Mouse (Mus musculus): ENCODE data around the gene Kiz. TPM values are rescaled to one million over a fixed set of nuclear protein-coding genes. Genes with fewer than 3 reads are reported as not detected.

Kiz gene
- polyA plus RNA-seq, 1 experiment, result 17.9 TPM

DNA sequence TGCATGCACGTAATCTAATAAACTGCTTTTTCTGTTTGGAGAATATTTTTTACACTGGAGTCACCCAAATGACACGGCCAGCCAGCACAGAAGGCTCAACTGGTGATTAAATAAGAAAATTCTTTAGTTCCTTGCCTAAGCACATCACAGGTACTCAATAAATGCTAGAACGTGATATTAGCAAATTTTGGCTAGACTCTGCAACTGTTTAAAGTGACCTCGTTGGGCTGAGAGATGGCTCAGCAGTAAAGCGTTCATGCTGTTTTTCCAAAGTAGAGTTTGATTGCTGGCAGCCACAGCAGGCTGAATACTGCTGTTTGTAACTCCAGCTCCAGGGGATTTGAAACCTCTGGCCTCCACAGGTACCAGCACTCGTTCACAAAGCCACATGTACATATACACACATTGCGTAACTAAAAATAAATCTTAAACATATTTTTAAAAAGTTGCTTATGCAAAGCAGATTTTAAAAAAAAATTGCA is 156.5 kb downstream of the Kiz start:
- H3K27ac ChIP-seq (ENCODE audit: insufficient read depth, low read length), result peak overlapping the region; percentile 99
- peak overlapping the region; percentile 85 for H3K4me3 ChIP-seq (ENCODE audit: low read depth, low read length)
- H3K36me3 ChIP-seq (ENCODE audit: control insufficient read depth, insufficient read depth, low read length, poor library complexity, severe bottlenecking), result no peaks in the 10 kb centered on the region; the same call in 1 of the 2 replicates
- H3K4me1 ChIP-seq (ENCODE audit: control insufficient read depth, insufficient read depth, low read length), result peaks cover 2% of the 10 kb centered on the region
- peaks cover 10% of the 10 kb centered on the region for H3K9me3 ChIP-seq (replicated peaks; ENCODE audit: control insufficient read depth, insufficient read depth, low read length, poor library complexity, severe bottlenecking)
- no peak for TF ChIP-seq EP300 (IDR thresholded peaks at IDR 0.05; ENCODE audit: insufficient read depth, low read depth, low read length)
- no peak for TF ChIP-seq CTCF (IDR thresholded peaks at IDR 0.05; ENCODE audit: low read depth, low read length)
- TF ChIP-seq POLR2A (IDR thresholded peaks at IDR 0.05; ENCODE audit: insufficient read depth, low read length), result no peak
- H3K27me3 ChIP-seq (ENCODE audit: control insufficient read depth, insufficient read depth, low read length, poor library complexity, severe bottlenecking), result no peaks in the 10 kb centered on the region
- H3K9ac ChIP-seq (ENCODE audit: low read depth, poor library complexity, severe bottlenecking), result peak overlapping the region; percentile 57

DNA sequence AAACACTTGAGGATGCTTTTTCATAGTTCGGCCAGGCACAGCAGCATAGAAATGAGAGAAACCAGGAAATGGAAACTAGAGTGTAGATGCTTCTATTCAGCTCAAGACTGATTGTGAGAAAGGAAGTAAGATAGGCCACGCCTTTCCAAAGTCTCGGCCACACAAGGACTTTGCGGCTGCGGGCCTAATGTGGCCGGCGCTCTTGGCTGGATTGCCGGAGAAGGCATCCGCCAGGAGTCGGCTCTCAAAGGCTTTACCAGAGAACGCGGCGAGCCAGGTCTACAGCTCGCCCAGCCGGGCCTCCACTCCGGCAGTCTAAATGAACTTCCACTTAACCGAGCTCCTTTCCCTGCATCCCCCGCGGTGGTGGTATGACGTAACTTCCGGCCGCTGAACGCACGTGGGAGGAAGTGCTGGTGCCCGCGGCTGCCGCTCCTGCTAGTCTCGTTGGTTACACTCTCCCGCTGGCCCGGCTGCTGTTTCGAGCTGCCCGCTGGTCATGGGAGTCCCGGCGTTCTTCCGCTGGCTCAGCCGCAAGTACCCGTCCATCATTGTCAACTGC is 157.0 kb downstream of the Kiz start, which contains the start of gene Xrn2:
Xrn2 (plus strand) TSS at position 374 of the 562 bp plus-strand sequence.
- Histone ChIP-seq H3K4me1 (ENCODE audit: control insufficient read depth, insufficient read depth, low read length) (peaks cover 2% of the 10 kb centered on the region), H3K9me3 (replicated peaks; ENCODE audit: control insufficient read depth, insufficient read depth, low read length, poor library complexity, severe bottlenecking) (peaks cover 8% of the 10 kb centered on the region), H3K27ac (ENCODE audit: insufficient read depth, low read length) (peak within 1 kb of the TSS; percentile 99), H3K27me3 (ENCODE audit: control insufficient read depth, insufficient read depth, low read length, poor library complexity, severe bottlenecking) (no peaks in the 10 kb centered on the region), H3K9ac (ENCODE audit: low read depth, poor library complexity, severe bottlenecking) (peak within 1 kb of the TSS; percentile 57), H3K36me3 (ENCODE audit: control insufficient read depth, insufficient read depth, low read length, poor library complexity, severe bottlenecking) (no peaks in the 10 kb centered on the region; the same call in 1 of the 2 replicates), H3K4me3 (ENCODE audit: low read depth, low read length) (peak within 1 kb of the TSS; percentile 85)
- TF ChIP-seq POLR2A (IDR thresholded peaks at IDR 0.05; ENCODE audit: insufficient read depth, low read length) (peak; percentile 81), CTCF (IDR thresholded peaks at IDR 0.05; ENCODE audit: low read depth, low read length) (no peak), EP300 (IDR thresholded peaks at IDR 0.05; ENCODE audit: insufficient read depth, low read depth, low read length) (peak; percentile 69; the same call in 1 of the 2 replicates)

DNA sequence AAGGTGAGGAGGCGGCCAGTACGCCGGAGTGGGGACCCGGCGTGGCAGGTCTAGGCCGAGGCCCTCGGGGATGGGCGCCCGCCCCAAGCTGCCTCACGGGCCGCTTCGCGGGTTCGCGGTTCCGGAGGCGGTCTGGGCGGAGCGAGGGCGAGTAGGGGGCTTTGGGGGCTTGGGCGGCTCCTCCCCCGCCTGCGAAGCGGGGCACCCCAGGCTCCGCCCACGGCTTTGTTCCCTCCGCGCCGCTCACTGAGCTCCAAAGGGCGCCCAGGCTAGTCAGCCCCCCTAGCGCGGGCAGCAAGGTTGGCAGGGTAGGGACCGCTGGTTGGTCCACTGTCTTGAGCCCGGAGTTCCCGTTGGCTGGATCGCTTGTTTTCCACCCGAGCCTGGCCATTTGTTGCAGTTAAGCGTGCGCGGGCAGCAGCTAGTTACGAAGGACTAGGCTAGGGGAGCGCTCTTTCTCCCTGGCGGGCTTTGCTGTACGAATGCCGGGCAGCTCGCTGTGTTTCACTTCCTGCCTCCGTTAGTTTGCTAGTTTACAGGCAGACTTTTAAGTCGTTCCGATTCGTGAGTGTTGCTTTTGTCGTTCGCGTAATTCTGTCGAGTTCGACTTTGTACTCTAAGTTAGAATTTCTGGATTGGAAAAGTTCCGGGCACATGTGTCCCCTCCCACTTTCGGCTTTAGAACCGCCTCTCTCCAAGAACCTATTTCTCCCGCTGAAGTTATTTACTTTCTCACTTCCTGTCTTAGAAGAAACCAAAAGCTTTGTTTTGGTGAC is 157.7 kb downstream of the Kiz start:
- TF ChIP-seq CTCF (IDR thresholded peaks at IDR 0.05; ENCODE audit: low read depth, low read length), result no peak
- no peak for TF ChIP-seq EP300 (IDR thresholded peaks at IDR 0.05; ENCODE audit: insufficient read depth, low read depth, low read length)
- TF ChIP-seq POLR2A (IDR thresholded peaks at IDR 0.05; ENCODE audit: insufficient read depth, low read length), result peak; percentile 53
- Histone ChIP-seq H3K27ac (ENCODE audit: insufficient read depth, low read length) (peak overlapping the region; percentile 95), H3K36me3 (ENCODE audit: control insufficient read depth, insufficient read depth, low read length, poor library complexity, severe bottlenecking) (no peaks in the 10 kb centered on the region; the same call in 1 of the 2 replicates), H3K4me1 (ENCODE audit: control insufficient read depth, insufficient read depth, low read length) (peaks cover 2% of the 10 kb centered on the region), H3K4me3 (ENCODE audit: low read depth, low read length) (peak overlapping the region; percentile 85), H3K9ac (ENCODE audit: low read depth, poor library complexity, severe bottlenecking) (peak overlapping the region; percentile 57), H3K27me3 (ENCODE audit: control insufficient read depth, insufficient read depth, low read length, poor library complexity, severe bottlenecking) (no peaks in the 10 kb centered on the region), H3K9me3 (replicated peaks; ENCODE audit: control insufficient read depth, insufficient read depth, low read length, poor library complexity, severe bottlenecking) (peaks cover 8% of the 10 kb centered on the region)

DNA sequence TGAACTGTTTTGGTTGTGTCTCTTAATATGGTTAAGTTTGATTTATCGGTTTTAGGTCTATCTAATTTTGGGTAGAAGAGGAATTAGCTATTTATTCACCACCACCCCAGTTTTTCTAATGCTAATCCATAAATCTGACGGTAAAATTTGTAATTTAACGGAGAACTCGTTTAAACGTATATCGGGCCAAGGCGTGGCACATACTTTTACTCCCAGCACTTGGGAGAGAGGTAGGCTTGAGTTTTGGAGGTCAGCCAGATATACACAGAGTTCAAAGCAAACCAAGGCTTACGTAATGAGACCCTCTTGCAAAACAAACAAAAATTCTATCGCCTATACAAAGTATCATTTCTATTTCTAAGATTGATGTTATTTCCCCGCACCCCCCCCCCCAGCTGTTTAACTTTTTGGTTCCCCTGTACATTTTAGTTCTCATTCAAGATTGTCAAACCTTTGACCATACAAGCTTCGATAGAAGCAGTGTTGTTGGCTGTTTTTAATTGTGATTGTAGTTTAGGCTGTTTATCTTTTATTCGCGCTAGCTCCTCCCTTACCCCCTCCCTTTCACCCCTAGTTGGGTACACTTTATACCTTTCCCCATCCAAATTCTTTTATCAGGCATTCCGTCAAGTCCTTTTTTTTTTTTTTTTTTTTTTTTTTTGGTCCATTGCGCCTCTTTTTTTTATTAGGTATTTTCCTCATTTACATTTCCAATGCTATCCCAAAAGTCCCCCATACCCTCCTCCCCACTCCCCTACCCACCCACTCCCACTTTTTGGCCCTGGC is 158.6 kb downstream of the Kiz start:
- peak overlapping the region; percentile 79 for H3K4me3 ChIP-seq (ENCODE audit: low read depth, low read length)
- peaks cover 2% of the 10 kb centered on the region for H3K4me1 ChIP-seq (ENCODE audit: control insufficient read depth, insufficient read depth, low read length)
- H3K27me3 ChIP-seq (ENCODE audit: control insufficient read depth, insufficient read depth, low read length, poor library complexity, severe bottlenecking), result no peaks in the 10 kb centered on the region
- TF ChIP-seq CTCF (IDR thresholded peaks at IDR 0.05; ENCODE audit: low read depth, low read length) (no peak), EP300 (IDR thresholded peaks at IDR 0.05; ENCODE audit: insufficient read depth, low read depth, low read length) (no peak), POLR2A (IDR thresholded peaks at IDR 0.05; ENCODE audit: insufficient read depth, low read length) (no peak)
- no peaks in the 10 kb centered on the region; the same call in 1 of the 2 replicates for H3K36me3 ChIP-seq (ENCODE audit: control insufficient read depth, insufficient read depth, low read length, poor library complexity, severe bottlenecking)
- H3K9me3 ChIP-seq (replicated peaks; ENCODE audit: control insufficient read depth, insufficient read depth, low read length, poor library complexity, severe bottlenecking), result peaks cover 6% of the 10 kb centered on the region
- peak overlapping the region; percentile 95; the same call in 1 of the 2 replicates for H3K27ac ChIP-seq (ENCODE audit: insufficient read depth, low read length)
- peak overlapping the region; percentile 57 for H3K9ac ChIP-seq (ENCODE audit: low read depth, poor library complexity, severe bottlenecking)

Other genes with a start within 250 kb of the Kiz start
- 179 and 196 TPM in 2 replicates for gene Xrn2, start 157.1 kb downstream of the Kiz start, polyA plus RNA-seq (2011; ENCODE audit: insufficient read depth, insufficient read length, low read depth, missing spikeins)
- gene Nkx2-4, start 229.6 kb downstream of the Kiz start, polyA plus RNA-seq (2011; ENCODE audit: insufficient read depth, insufficient read length, low read depth, missing spikeins), result not detected in 2 replicates

All from ES-Bruce4 (cell line).